Mouse (Mus musculus): ENCODE measurements around the gene 6820408C15Rik.
"Not testable (repeated sequence)": the region's sequence is repeated elsewhere in the genome, so short reads cannot be mapped to it uniquely, and the experiment has no call there.

DNA sequence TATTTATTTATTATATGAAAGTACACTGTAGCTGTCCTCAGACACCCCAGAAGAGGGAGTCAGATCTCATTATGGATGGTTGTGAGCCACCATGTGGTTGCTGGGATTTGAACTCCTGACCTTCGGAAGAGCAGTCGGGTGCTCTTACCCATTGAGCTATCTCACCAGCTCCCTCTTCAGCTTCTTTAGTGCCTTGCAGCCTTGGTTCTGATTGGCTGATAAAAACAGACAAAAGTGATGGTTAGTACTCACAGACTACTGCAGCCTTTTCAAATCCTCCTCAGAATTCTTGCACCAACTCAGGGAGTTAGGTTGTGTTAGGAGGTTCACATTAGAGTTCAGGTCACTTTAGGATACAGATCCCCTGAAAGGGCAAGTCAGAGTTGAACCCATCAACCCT, 13.1 kb downstream of the 6820408C15Rik start:
- peak; percentile 21; the same call in 1 of the 2 replicates for TF ChIP-seq CTCF (conservative IDR thresholded peaks at IDR 0.05; ENCODE audit: low read length)
- TF ChIP-seq NANOG (IDR thresholded peaks at IDR 0.05; ENCODE audit: borderline replicate concordance, low read length) = not testable (repeated sequence)
